Mouse (Mus musculus): ENCODE data around the gene Cd27. TPM values are rescaled to one million over a fixed set of nuclear protein-coding genes. Genes with fewer than 3 reads are reported as not detected.

The Cd27 gene
- polyA plus RNA-seq, 1 experiment from 2014 or later, result 2.4 TPM

DNA sequence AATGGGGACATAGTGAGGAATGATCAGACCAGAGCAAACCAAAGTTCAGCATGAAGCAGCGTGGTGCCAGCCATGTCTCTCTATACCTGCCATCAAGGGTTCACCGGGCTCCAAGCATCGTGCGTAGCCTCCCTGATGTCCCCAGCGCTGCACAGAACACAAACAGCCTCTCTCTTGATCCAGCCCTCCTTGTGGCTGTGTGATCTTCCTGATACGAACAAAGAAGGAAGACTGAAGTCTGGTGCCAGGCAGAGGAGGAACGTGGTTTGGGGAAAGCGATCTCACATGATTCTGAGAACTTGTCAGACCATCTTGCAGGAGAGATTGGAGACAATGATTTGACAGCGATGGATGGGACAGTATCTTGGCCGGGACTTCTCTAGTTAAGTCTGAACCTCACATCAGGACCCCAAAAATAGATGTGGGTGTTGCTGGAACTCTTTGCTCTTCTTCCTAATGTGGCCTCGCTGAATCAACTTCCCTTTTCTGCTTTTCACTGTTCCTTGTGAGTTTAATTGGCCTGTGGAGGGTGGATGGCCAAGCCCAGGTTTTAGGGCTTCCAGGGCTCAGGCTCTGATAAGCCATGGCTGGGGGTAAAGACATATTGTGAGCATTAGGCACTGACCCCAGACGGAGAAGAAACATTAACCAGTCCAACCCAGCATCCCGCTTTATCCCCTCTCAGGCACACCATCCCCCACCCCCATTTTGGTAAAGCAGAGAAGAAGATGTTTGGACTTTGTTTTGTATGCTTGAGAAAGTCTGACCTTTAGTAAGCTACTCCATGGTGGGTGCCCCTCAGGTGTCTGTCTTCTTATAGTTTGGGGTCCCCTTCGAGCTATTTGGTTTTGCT is 17.3 kb upstream of the Cd27 start:
- H3K4me3 ChIP-seq (ENCODE audit: low read depth, low read length), result no peak overlapping the region
- DNase-seq (ENCODE audit: low spot score), result no peak
- H3K27ac ChIP-seq (ENCODE audit: low read length), result no peak overlapping the region
- no peak for TF ChIP-seq EP300 (IDR thresholded peaks at IDR 0.05)
- no peak for TF ChIP-seq CTCF (IDR thresholded peaks at IDR 0.05)
- H3K9me3 ChIP-seq (ENCODE audit: low read length), result no peaks in the 10 kb centered on the region
- no peaks in the 10 kb centered on the region for H3K4me1 ChIP-seq (ENCODE audit: insufficient read depth, low read depth, low read length)
- no peak overlapping the region for H3K9ac ChIP-seq (replicated peaks; ENCODE audit: low read depth)
- H3K4me2 ChIP-seq (replicated peaks; ENCODE audit: low read depth, low read length), result no peak overlapping the region
- H3K27me3 ChIP-seq (replicated peaks; ENCODE audit: insufficient read depth, low read length), result no peaks in the 10 kb centered on the region
- no peaks in the 10 kb centered on the region for H3K36me3 ChIP-seq (ENCODE audit: insufficient read depth, low read length)
- 70% methylated on average over 14 of the region's 14 CpGs for WGBS
- ATAC-seq, result no peak

DNA sequence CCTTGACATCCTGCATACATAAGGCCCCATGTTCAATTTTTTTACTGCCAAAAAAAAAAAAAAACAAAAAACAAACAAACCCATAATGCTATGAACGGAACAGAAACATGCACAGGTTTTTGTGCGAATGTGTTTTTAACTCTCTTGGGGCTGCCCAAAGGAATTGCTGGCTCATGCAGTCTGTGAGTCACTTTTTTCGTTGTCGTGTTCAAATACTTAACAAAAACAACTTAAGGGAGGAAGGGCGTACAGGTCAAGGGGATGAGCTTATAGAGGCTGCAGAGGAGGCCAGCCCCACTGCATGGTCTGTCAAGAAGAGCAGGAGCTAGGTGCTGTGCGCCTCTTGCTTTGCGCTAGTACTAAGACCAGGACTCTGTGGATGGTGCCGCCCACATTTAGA is 15.9 kb upstream of the Cd27 start:
- Histone ChIP-seq H3K27me3 (replicated peaks; ENCODE audit: insufficient read depth, low read length) (no peaks in the 10 kb centered on the region), H3K4me1 (ENCODE audit: insufficient read depth, low read depth, low read length) (no peaks in the 10 kb centered on the region), H3K9ac (replicated peaks; ENCODE audit: low read depth) (no peak overlapping the region), H3K9me3 (ENCODE audit: low read length) (no peaks in the 10 kb centered on the region), H3K36me3 (ENCODE audit: insufficient read depth, low read length) (no peaks in the 10 kb centered on the region), H3K27ac (ENCODE audit: low read length) (no peak overlapping the region), H3K4me2 (replicated peaks; ENCODE audit: low read depth, low read length) (no peak overlapping the region), H3K4me3 (ENCODE audit: low read depth, low read length) (no peak overlapping the region)
- no peak for DNase-seq (ENCODE audit: low spot score)
- no peak for ATAC-seq
- 81% methylated on average over 8 of the region's 8 CpGs for WGBS
- TF ChIP-seq EP300 (IDR thresholded peaks at IDR 0.05), result no peak
- no peak for TF ChIP-seq CTCF (IDR thresholded peaks at IDR 0.05)

DNA sequence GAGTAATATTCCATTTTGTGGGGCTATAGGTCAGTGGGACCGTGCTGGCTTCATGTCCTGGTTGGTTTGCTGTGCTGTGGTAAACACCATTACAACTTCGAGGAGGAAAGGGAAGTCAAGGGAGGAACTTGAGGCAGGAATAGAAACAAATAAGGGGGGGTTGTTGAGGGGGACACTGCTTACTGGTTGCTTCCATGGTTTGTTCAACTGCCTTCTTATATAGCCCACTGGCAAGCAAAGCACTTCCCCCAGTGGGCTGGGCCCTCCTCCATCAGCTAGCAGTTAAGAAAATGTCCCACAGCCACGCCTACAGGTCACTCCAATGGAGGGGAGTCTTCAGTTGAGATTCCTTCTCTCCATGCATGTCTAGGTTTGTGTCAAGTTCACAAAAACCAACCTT is 15.5 kb upstream of the Cd27 start:
- ATAC-seq (no peak), DNase-seq (ENCODE audit: low spot score) (peak; percentile 16)
- no peak overlapping the region for H3K4me2 ChIP-seq (replicated peaks; ENCODE audit: low read depth, low read length)
- no peaks in the 10 kb centered on the region for H3K27me3 ChIP-seq (replicated peaks; ENCODE audit: insufficient read depth, low read length)
- 61% methylated on average over 3 of the region's 3 CpGs for WGBS
- H3K27ac ChIP-seq (ENCODE audit: low read length), result no peak overlapping the region
- no peak for TF ChIP-seq EP300 (IDR thresholded peaks at IDR 0.05)
- no peak for TF ChIP-seq CTCF (IDR thresholded peaks at IDR 0.05)
- H3K4me3 ChIP-seq (ENCODE audit: low read depth, low read length), result no peak overlapping the region
- H3K36me3 ChIP-seq (ENCODE audit: insufficient read depth, low read length), result no peaks in the 10 kb centered on the region
- no peaks in the 10 kb centered on the region for H3K4me1 ChIP-seq (ENCODE audit: insufficient read depth, low read depth, low read length)
- no peak overlapping the region for H3K9ac ChIP-seq (replicated peaks; ENCODE audit: low read depth)
- H3K9me3 ChIP-seq (ENCODE audit: low read length), result no peaks in the 10 kb centered on the region

DNA sequence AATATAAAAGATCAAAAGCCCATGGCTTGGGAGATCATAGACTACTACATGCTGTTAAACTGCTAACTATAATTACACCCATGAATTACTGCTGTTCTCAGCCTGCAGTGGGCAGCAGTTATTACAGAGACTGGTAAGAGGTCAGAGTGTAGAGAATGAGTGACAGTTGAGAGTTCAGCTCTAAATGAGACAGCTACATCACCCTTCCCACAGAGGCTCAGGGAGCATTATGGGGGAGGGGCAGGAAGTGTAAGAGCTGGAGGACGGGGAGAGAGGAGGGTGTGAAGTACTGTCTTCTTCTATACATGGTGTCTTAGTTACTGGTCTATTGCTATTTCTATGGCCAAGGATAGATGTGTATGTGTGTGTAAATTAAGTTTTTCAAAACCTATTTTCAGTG is 7.7 kb upstream of the Cd27 start:
- ATAC-seq, result no peak
- Histone ChIP-seq H3K36me3 (ENCODE audit: insufficient read depth, low read length) (no peaks in the 10 kb centered on the region), H3K9ac (replicated peaks; ENCODE audit: low read depth) (no peak overlapping the region), H3K27me3 (replicated peaks; ENCODE audit: insufficient read depth, low read length) (no peaks in the 10 kb centered on the region), H3K4me2 (replicated peaks; ENCODE audit: low read depth, low read length) (no peak overlapping the region), H3K4me3 (ENCODE audit: low read depth, low read length) (no peak overlapping the region), H3K4me1 (ENCODE audit: insufficient read depth, low read depth, low read length) (no peaks in the 10 kb centered on the region), H3K27ac (ENCODE audit: low read length) (no peak overlapping the region), H3K9me3 (ENCODE audit: low read length) (no peaks in the 10 kb centered on the region)
- TF ChIP-seq CTCF (IDR thresholded peaks at IDR 0.05), result no peak
- 6% methylated on average over 1 of the region's 1 CpGs for WGBS
- DNase-seq (ENCODE audit: low spot score), result no peak

DNA sequence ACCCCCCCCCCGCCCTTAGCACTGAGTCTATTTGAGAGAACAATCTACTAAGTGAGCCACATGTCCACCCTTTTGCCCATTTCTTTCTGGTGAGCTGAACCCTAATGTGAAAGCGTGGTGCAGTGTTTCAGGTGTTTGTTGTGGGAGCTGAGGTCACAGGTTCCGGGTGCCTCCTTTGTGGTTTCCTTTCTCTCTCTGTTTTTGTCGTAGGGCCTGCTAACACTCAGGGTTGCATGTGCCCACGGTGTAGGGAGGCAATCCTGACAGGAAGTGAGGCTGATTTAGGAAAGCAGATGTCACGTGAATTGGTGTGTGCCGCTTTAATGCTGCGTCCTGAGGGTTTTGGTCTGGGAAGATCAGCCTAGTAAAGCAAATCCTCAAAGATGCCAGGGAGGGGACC is 4.8 kb upstream of the Cd27 start:
- Histone ChIP-seq H3K9ac (replicated peaks; ENCODE audit: low read depth) (no peak overlapping the region), H3K4me2 (replicated peaks; ENCODE audit: low read depth, low read length) (no peak overlapping the region), H3K9me3 (ENCODE audit: low read length) (no peaks in the 10 kb centered on the region), H3K4me1 (ENCODE audit: insufficient read depth, low read depth, low read length) (no peaks in the 10 kb centered on the region; the same call in 1 of the 2 replicates), H3K27ac (ENCODE audit: low read length) (no peak overlapping the region), H3K4me3 (ENCODE audit: low read depth, low read length) (no peak overlapping the region), H3K36me3 (ENCODE audit: insufficient read depth, low read length) (no peaks in the 10 kb centered on the region), H3K27me3 (replicated peaks; ENCODE audit: insufficient read depth, low read length) (no peaks in the 10 kb centered on the region)
- WGBS, result 74% methylated on average over 8 of the region's 8 CpGs
- TF ChIP-seq EP300 (IDR thresholded peaks at IDR 0.05), result no peak
- TF ChIP-seq CTCF (IDR thresholded peaks at IDR 0.05), result no peak
- DNase-seq (ENCODE audit: low spot score) (no peak), ATAC-seq (no peak)

DNA sequence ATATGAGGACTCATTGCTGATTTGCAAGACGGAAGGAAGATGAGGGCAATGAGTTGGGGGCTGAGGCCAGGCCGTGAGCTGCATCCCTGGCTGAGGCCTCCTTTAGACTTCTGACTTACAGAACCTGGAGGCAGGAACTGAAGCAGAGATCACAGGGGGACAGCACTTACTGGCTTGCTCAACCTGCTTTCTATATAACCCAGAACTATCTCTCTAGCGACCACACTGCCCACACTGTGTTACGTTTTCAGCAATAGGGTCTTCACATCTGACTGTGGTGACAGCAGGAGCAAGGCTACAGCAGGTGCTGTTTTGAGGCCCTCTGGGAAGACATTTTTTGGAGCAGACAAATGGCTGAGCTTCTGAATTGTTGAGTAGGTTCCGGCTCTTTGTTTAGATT is 3.8 kb upstream of the Cd27 start:
- no peak for DNase-seq (ENCODE audit: low spot score)
- no peak for TF ChIP-seq CTCF (IDR thresholded peaks at IDR 0.05)
- TF ChIP-seq EP300 (IDR thresholded peaks at IDR 0.05), result no peak
- no peaks in the 10 kb centered on the region; the same call in 1 of the 2 replicates for H3K4me1 ChIP-seq (ENCODE audit: insufficient read depth, low read depth, low read length)
- no peaks in the 10 kb centered on the region for H3K36me3 ChIP-seq (ENCODE audit: insufficient read depth, low read length)
- 75% methylated on average over 5 of the region's 5 CpGs for WGBS
- no peak overlapping the region for H3K9ac ChIP-seq (replicated peaks; ENCODE audit: low read depth)
- H3K27ac ChIP-seq (ENCODE audit: low read length), result no peak overlapping the region
- ATAC-seq, result no peak
- no peak overlapping the region for H3K4me3 ChIP-seq (ENCODE audit: low read depth, low read length)
- H3K4me2 ChIP-seq (replicated peaks; ENCODE audit: low read depth, low read length), result no peak overlapping the region
- H3K27me3 ChIP-seq (replicated peaks; ENCODE audit: insufficient read depth, low read length), result no peaks in the 10 kb centered on the region
- no peaks in the 10 kb centered on the region for H3K9me3 ChIP-seq (ENCODE audit: low read length)
